Mouse (Mus musculus): ENCODE results near the gene Ranbp6. TPM values are rescaled to one million over a fixed set of nuclear protein-coding genes. Genes with fewer than 3 reads are reported as not detected.

Gene Ranbp6
- total RNA-seq, 2 experiments from 2014 or later: 34.8 to 35.0 TPM

- no peak for DNase-seq (ENCODE audit: low spot score in 2 of 2)
Observed at GRCm38 (mm10) chr19:29810022-29810421, 2.8 kb downstream of the Ranbp6 start.

GRCm38 (mm10) chr19:29805917-29806785, 6.6 kb downstream of the Ranbp6 start, which contains the start of gene 9930021J03Rik:
9930021J03Rik (minus strand) TSS chr19:29805989.
- peak; percentile 98 for DNase-seq (ENCODE audit: low spot score in 2 of 2)

GRCm38 (mm10) chr19:29805101-29805916, 7.5 kb downstream of the Ranbp6 start:
- DNase-seq (ENCODE audit: low spot score in 2 of 2): peak in 1 of 2 experiments; percentile 42

- no peak for DNase-seq (ENCODE audit: low spot score in 2 of 2)
Observed at GRCm38 (mm10) chr19:29803946-29804345, 8.8 kb downstream of the Ranbp6 start.

- no peak for DNase-seq (ENCODE audit: low spot score in 2 of 2)
Observed at GRCm38 (mm10) chr19:29797371-29797770, 15.4 kb downstream of the Ranbp6 start.

- DNase-seq (ENCODE audit: low spot score in 2 of 2): no peak
Observed at GRCm38 (mm10) chr19:29787997-29788396, 24.8 kb downstream of the Ranbp6 start.

- DNase-seq (ENCODE audit: low spot score in 2 of 2): no peak
Observed at GRCm38 (mm10) chr19:29782914-29783313, 29.9 kb downstream of the Ranbp6 start.

Other genes with a start within 250 kb of the Ranbp6 start
- gene Ermp1, start 164.6 kb downstream of the Ranbp6 start, total RNA-seq (2021): 10 to 100 TPM; 52.2 to 58.4 TPM
- under 1 TPM in 1 of 2 experiments, not detected in 1; 0.63 TPM for gene Mlana, start 115.2 kb downstream of the Ranbp6 start, total RNA-seq (2021)
- 10 to 100 TPM; 40.6 to 40.8 TPM for gene 9930021J03Rik, start 7.0 kb downstream of the Ranbp6 start, total RNA-seq (2021)
- 10 to 100 TPM; 78.2 to 91.3 TPM for gene Il33, start 112.1 kb upstream of the Ranbp6 start, total RNA-seq (2021)
- gene Trpd52l3, start 190.8 kb upstream of the Ranbp6 start, total RNA-seq (2021): not detected
- 10 to 100 TPM; 64.6 to 66.3 TPM for gene Uhrf2, start 217.5 kb upstream of the Ranbp6 start, total RNA-seq (2021)

Measured in layer of hippocampus, adult 18-20 months (tissue).